Mouse (Mus musculus): ENCODE results near the gene Cyp4b1. TPM values are rescaled to one million over a fixed set of nuclear protein-coding genes. Genes with fewer than 3 reads are reported as not detected.

Gene Cyp4b1
- polyA plus RNA-seq (2014; fragmentation: Illumina TruSeq; extraction: RNeasy Lipid Tissue Mini Kit (QIAGEN cat#74804); ENCODE audit: low read depth, low replicate concordance) = 13.7 TPM

GRCm38 (mm10) chr4:115647580-115647979, at the start of gene Cyp4b1:
Gene Cyp4b1 (minus strand): TSS chr4:115647723.

GRCm38 (mm10) chr4:115600611-115601010, 46.9 kb downstream of the Cyp4b1 start, which contains the start of gene Cyp4a32:
Gene Cyp4a32 (plus strand): TSS chr4:115600969.

Other genes starting within 250 kb of the Cyp4b1 start
- 0.42 TPM for gene Cyp4a12b, start 236.1 kb downstream of the Cyp4b1 start, polyA plus RNA-seq (2014; fragmentation: Illumina TruSeq; extraction: RNeasy Lipid Tissue Mini Kit (QIAGEN cat#74804); ENCODE audit: low read depth, low replicate concordance)
- gene Cyp4a30b, start 195.1 kb downstream of the Cyp4b1 start, polyA plus RNA-seq (2014; fragmentation: Illumina TruSeq; extraction: RNeasy Lipid Tissue Mini Kit (QIAGEN cat#74804); ENCODE audit: low read depth, low replicate concordance) = not detected
- gene Cyp4a14, start 151.6 kb downstream of the Cyp4b1 start, polyA plus RNA-seq (2014; fragmentation: Illumina TruSeq; extraction: RNeasy Lipid Tissue Mini Kit (QIAGEN cat#74804); ENCODE audit: low read depth, low replicate concordance) = 1,492 TPM
- gene Cyp4a10, start 129.5 kb downstream of the Cyp4b1 start, polyA plus RNA-seq (2014; fragmentation: Illumina TruSeq; extraction: RNeasy Lipid Tissue Mini Kit (QIAGEN cat#74804); ENCODE audit: low read depth, low replicate concordance) = 1,850 TPM
- 21.6 TPM for gene Cyp4a31, start 84.1 kb downstream of the Cyp4b1 start, polyA plus RNA-seq (2014; fragmentation: Illumina TruSeq; extraction: RNeasy Lipid Tissue Mini Kit (QIAGEN cat#74804); ENCODE audit: low read depth, low replicate concordance)
- 24.2 TPM for gene Cyp4a32, start 46.8 kb downstream of the Cyp4b1 start, polyA plus RNA-seq (2014; fragmentation: Illumina TruSeq; extraction: RNeasy Lipid Tissue Mini Kit (QIAGEN cat#74804); ENCODE audit: low read depth, low replicate concordance)
- gene Efcab14, start 90.0 kb upstream of the Cyp4b1 start, polyA plus RNA-seq (2014; fragmentation: Illumina TruSeq; extraction: RNeasy Lipid Tissue Mini Kit (QIAGEN cat#74804); ENCODE audit: low read depth, low replicate concordance) = 19.1 TPM
- gene Tex38, start 133.3 kb upstream of the Cyp4b1 start, polyA plus RNA-seq (2014; fragmentation: Illumina TruSeq; extraction: RNeasy Lipid Tissue Mini Kit (QIAGEN cat#74804); ENCODE audit: low read depth, low replicate concordance) = not detected
- 59.0 TPM for gene Atpaf1, start 137.1 kb upstream of the Cyp4b1 start, polyA plus RNA-seq (2014; fragmentation: Illumina TruSeq; extraction: RNeasy Lipid Tissue Mini Kit (QIAGEN cat#74804); ENCODE audit: low read depth, low replicate concordance)
- gene Mob3c, start 180.4 kb upstream of the Cyp4b1 start, polyA plus RNA-seq (2014; fragmentation: Illumina TruSeq; extraction: RNeasy Lipid Tissue Mini Kit (QIAGEN cat#74804); ENCODE audit: low read depth, low replicate concordance) = 10.9 TPM
- 7.3 TPM for gene Mknk1, start 191.5 kb upstream of the Cyp4b1 start, polyA plus RNA-seq (2014; fragmentation: Illumina TruSeq; extraction: RNeasy Lipid Tissue Mini Kit (QIAGEN cat#74804); ENCODE audit: low read depth, low replicate concordance)
- gene Kncn, start 236.7 kb upstream of the Cyp4b1 start, polyA plus RNA-seq (2014; fragmentation: Illumina TruSeq; extraction: RNeasy Lipid Tissue Mini Kit (QIAGEN cat#74804); ENCODE audit: low read depth, low replicate concordance) = not detected
- not detected for gene 6430628N08Rik, start 242.9 kb upstream of the Cyp4b1 start, polyA plus RNA-seq (2014; fragmentation: Illumina TruSeq; extraction: RNeasy Lipid Tissue Mini Kit (QIAGEN cat#74804); ENCODE audit: low read depth, low replicate concordance)

Measured in liver, adult 10 weeks (tissue).